Mouse (Mus musculus): ENCODE measurements around the gene Crebl2.

GRCm38 (mm10) chr6:134880046-134880445, 50.1 kb downstream of the Crebl2 start:
- TF ChIP-seq CTCF (IDR thresholded peaks at IDR 0.05; ENCODE audit: low read depth), result no peak
- no peak for TF ChIP-seq EP300 (IDR thresholded peaks at IDR 0.05; ENCODE audit: low read depth)
